Mouse (Mus musculus) midbrain, embryonic 16.5 days (tissue): ENCODE measurements at regions not wholly inside any gene's neighbourhood (a gene's known extent, or its start where the extent isn't known, plus 50 kb on each side); places are given as distances from the start of the nearest gene placed in this dataset.

ENCODE experiments used
- ATAC-seq: fragments of 200-750 bp; cut with Nextera tagmentation; 2 replicates; pipeline ENCODE4 v1.8.0; 2017; ENCODE audit warnings: moderate TSS enrichment
- H3K27ac ChIP-seq: fragments of 300-500 bp; sonication (generic); 2 replicates; pipeline ENCODE4 v1.5.1; 2014; ENCODE audit warnings: mild to moderate bottlenecking, low read length, mixed read lengths
- H3K27me3 ChIP-seq: fragments of 300-500 bp; sonication (generic); 2 replicates; pipeline ENCODE4 v1.6.1; 2014; ENCODE audit warnings: low read depth, low read length, mixed read lengths; ENCODE audit not compliant: control insufficient read depth, insufficient read depth
- H3K36me3 ChIP-seq: fragments of 300-500 bp; sonication (generic); 2 replicates; pipeline ENCODE4 v1.6.1; 2014; ENCODE audit warnings: mild to moderate bottlenecking, low read length, moderate library complexity, mixed read lengths; ENCODE audit not compliant: control insufficient read depth, insufficient read depth
- H3K4me1 ChIP-seq: fragments of 300-500 bp; sonication (generic); 2 replicates; pipeline ENCODE4 v1.6.1; 2014; ENCODE audit warnings: mild to moderate bottlenecking, low read length, mixed read lengths; ENCODE audit not compliant: control insufficient read depth, insufficient read depth
- H3K4me2 ChIP-seq: fragments of 300-500 bp; sonication (generic); 2 replicates; pipeline ENCODE4 v1.6.1; 2014; ENCODE audit warnings: mild to moderate bottlenecking, low read length, mixed read lengths
- H3K4me3 ChIP-seq: fragments of 300-500 bp; sonication (generic); 2 replicates; pipeline ENCODE4 v1.5.1; 2014; ENCODE audit warnings: low read depth, mild to moderate bottlenecking, low read length, moderate library complexity, mixed read lengths
- H3K9ac ChIP-seq: fragments of 300-500 bp; sonication (generic); 2 replicates; pipeline ENCODE4 v1.6.1; 2014; ENCODE audit warnings: low read depth, low read length, mixed read lengths
- H3K9me3 ChIP-seq: fragments of 300-500 bp; sonication (generic); replicated peaks from 2 replicates; pipeline ENCODE4 v1.6.1; 2014; ENCODE audit warnings: mild to moderate bottlenecking, low read length, mixed read lengths; ENCODE audit not compliant: control insufficient read depth, poor library complexity, severe bottlenecking
- WGBS: fragments of 180-500 bp; shearing (Covaris S2); extraction: QIAGEN DNeasy Blood & Tissue Kit; methylation state at CpG from one replicate; pipeline ENCODE4 v1.1.7; 2014; 5-methylcytosine and 5-hydroxymethylcytosine counted together

- Histone ChIP-seq H3K4me2 (no peak overlapping the region), H3K27ac (no peak overlapping the region), H3K36me3 (no peaks in the 10 kb centered on the region), H3K9ac (no peak overlapping the region), H3K4me3 (no peak overlapping the region), H3K4me1 (no peaks in the 10 kb centered on the region), H3K27me3 (no peaks in the 10 kb centered on the region), H3K9me3 (no peaks in the 10 kb centered on the region)
- WGBS: 83% methylated on average over 3 of the region's 3 CpGs
- ATAC-seq: no peak
Observed at GRCm38 (mm10) chr11:34887587-34887986, 54.1 kb upstream of the Spdl1 start.
